Mouse (Mus musculus) liver, postnatal 0 days (tissue): Measurements from ENCODE around the gene Cfap99.

Experiments used
- CTCF ChIP-seq: sonication (generic); IDR thresholded peaks from 2 replicates; pipeline ENCODE4 v1.5.1; 2016; ENCODE audit warnings: antibody characterized with exemption, low read depth
- EP300 ChIP-seq: IDR thresholded peaks from 2 replicates; pipeline ENCODE4 v1.6.1; 2016; ENCODE audit warnings: antibody characterized with exemption, low read depth, mild to moderate bottlenecking

GRCm38 (mm10) chr5:34289286-34289685, 886 bp downstream of the Cfap99 start:
- no peak for TF ChIP-seq CTCF
- no peak for TF ChIP-seq EP300
